Mouse (Mus musculus) erythroblast, embryonic 14.5 days (primary cell): ENCODE data around the gene Nr5a2.

ENCODE experiments used
- GATA1 ChIP-seq: IDR thresholded peaks from 2 replicates; pipeline ENCODE4 v1.6.1; 2012; ENCODE audit warnings: low read length, inconsistent platforms, mixed read lengths
- TAL1 ChIP-seq: IDR thresholded peaks from 3 replicates; pipeline ENCODE4 v1.6.1; 2012; ENCODE audit warnings: low read length, inconsistent platforms, mixed read lengths

- no peak for TF ChIP-seq TAL1
- TF ChIP-seq GATA1, result no peak
Observed at GRCm38 (mm10) chr1:136909494-136910037, 50.7 kb downstream of the Nr5a2 start.
